Mouse (Mus musculus): ENCODE results near the gene Slc52a3. TPM values are rescaled to one million over a fixed set of nuclear protein-coding genes. Genes with fewer than 3 reads are reported as not detected.

Gene Slc52a3
- polyA plus RNA-seq, 1 experiment from 2014 or later: 1.5 TPM

GRCm38 (mm10) chr2:152049611-152050270, 53.4 kb downstream of the Slc52a3 start:
- Histone ChIP-seq H3K4me2 (ENCODE audit: low read length) (peak overlapping the region; percentile 94), H3K36me3 (ENCODE audit: control insufficient read depth, insufficient read depth) (no peaks in the 10 kb centered on the region), H3K27me3 (replicated peaks; ENCODE audit: control insufficient read depth, insufficient read depth, low read length) (no peaks in the 10 kb centered on the region), H3K9ac (replicated peaks; ENCODE audit: low read depth, low read length) (peak overlapping the region; percentile 75), H3K4me3 (replicated peaks; ENCODE audit: low read length) (peak overlapping the region; percentile 53), H3K4me1 (replicated peaks; ENCODE audit: control insufficient read depth, insufficient read depth, low read length) (peaks cover 51% of the 10 kb centered on the region), H3K9me3 (ENCODE audit: control insufficient read depth, low read length) (no peaks in the 10 kb centered on the region), H3K27ac (ENCODE audit: low read length) (peak overlapping the region; percentile 96)
- no peak for ATAC-seq
- WGBS: 5% methylated on average over 13 of the region's 13 CpGs

GRCm38 (mm10) chr2:152050316-152050715, 54.0 kb downstream of the Slc52a3 start:
- Histone ChIP-seq H3K36me3 (ENCODE audit: control insufficient read depth, insufficient read depth) (no peaks in the 10 kb centered on the region), H3K4me3 (replicated peaks; ENCODE audit: low read length) (peak overlapping the region; percentile 53), H3K4me2 (ENCODE audit: low read length) (peak overlapping the region; percentile 94), H3K9ac (replicated peaks; ENCODE audit: low read depth, low read length) (peak overlapping the region; percentile 75), H3K27me3 (replicated peaks; ENCODE audit: control insufficient read depth, insufficient read depth, low read length) (no peaks in the 10 kb centered on the region), H3K9me3 (ENCODE audit: control insufficient read depth, low read length) (no peaks in the 10 kb centered on the region), H3K27ac (ENCODE audit: low read length) (peak overlapping the region; percentile 96), H3K4me1 (replicated peaks; ENCODE audit: control insufficient read depth, insufficient read depth, low read length) (peaks cover 51% of the 10 kb centered on the region)
- peak; percentile 75 for ATAC-seq
- 2% methylated on average over 7 of the region's 7 CpGs for WGBS

GRCm38 (mm10) chr2:152051985-152052384, 55.7 kb downstream of the Slc52a3 start:
- H3K9ac ChIP-seq (replicated peaks; ENCODE audit: low read depth, low read length): no peak overlapping the region

GRCm38 (mm10) chr2:152055406-152055805, 59.1 kb downstream of the Slc52a3 start:
- H3K9ac ChIP-seq (replicated peaks; ENCODE audit: low read depth, low read length): no peak overlapping the region
- 0 out of 2 replicates have a peak overlapping the region, but pooled peaks have one; percentile 8 for H3K27ac ChIP-seq (ENCODE audit: low read length)
- no peaks in the 10 kb centered on the region for H3K27me3 ChIP-seq (replicated peaks; ENCODE audit: control insufficient read depth, insufficient read depth, low read length)
- H3K9me3 ChIP-seq (ENCODE audit: control insufficient read depth, low read length): no peaks in the 10 kb centered on the region
- no peak overlapping the region for H3K4me2 ChIP-seq (ENCODE audit: low read length)
- peak; percentile 23; the same call in 1 of the 2 replicates for ATAC-seq
- H3K4me3 ChIP-seq (replicated peaks; ENCODE audit: low read length): no peak overlapping the region
- no peaks in the 10 kb centered on the region for H3K36me3 ChIP-seq (ENCODE audit: control insufficient read depth, insufficient read depth)
- WGBS: 70% methylated on average over 1 of the region's 1 CpGs
- H3K4me1 ChIP-seq (replicated peaks; ENCODE audit: control insufficient read depth, insufficient read depth, low read length): peaks cover 39% of the 10 kb centered on the region

More at GRCm38 (mm10) chr2:152051985-152052384, 55.7 kb downstream of the Slc52a3 start:
- ATAC-seq: no peak
- H3K9me3 ChIP-seq (ENCODE audit: control insufficient read depth, low read length): no peaks in the 10 kb centered on the region
- H3K27ac ChIP-seq (ENCODE audit: low read length): peak overlapping the region; percentile 1
- H3K4me3 ChIP-seq (replicated peaks; ENCODE audit: low read length): no peak overlapping the region
- WGBS: 47% methylated on average over 3 of the region's 3 CpGs
- no peaks in the 10 kb centered on the region for H3K36me3 ChIP-seq (ENCODE audit: control insufficient read depth, insufficient read depth)
- peaks cover 68% of the 10 kb centered on the region for H3K4me1 ChIP-seq (replicated peaks; ENCODE audit: control insufficient read depth, insufficient read depth, low read length)
- H3K4me2 ChIP-seq (ENCODE audit: low read length): no peak overlapping the region
- H3K27me3 ChIP-seq (replicated peaks; ENCODE audit: control insufficient read depth, insufficient read depth, low read length): no peaks in the 10 kb centered on the region

- H3K27ac ChIP-seq (ENCODE audit: low read length): peak overlapping the region; percentile 29; the same call in 1 of the 2 replicates
- WGBS: 55% methylated on average over 19 of the region's 22 CpGs
- peaks cover 27% of the 10 kb centered on the region for H3K4me1 ChIP-seq (replicated peaks; ENCODE audit: control insufficient read depth, insufficient read depth, low read length)
Observed at GRCm38 (mm10) chr2:152056368-152057251, 60.3 kb downstream of the Slc52a3 start.

GRCm38 (mm10) chr2:152057252-152057563, 60.9 kb downstream of the Slc52a3 start:
- H3K36me3 ChIP-seq (ENCODE audit: control insufficient read depth, insufficient read depth): no peaks in the 10 kb centered on the region
- H3K27me3 ChIP-seq (replicated peaks; ENCODE audit: control insufficient read depth, insufficient read depth, low read length): no peaks in the 10 kb centered on the region
- H3K9ac ChIP-seq (replicated peaks; ENCODE audit: low read depth, low read length): 0 out of 2 replicates have a peak overlapping the region, but pooled peaks have one; percentile 19
- no peak overlapping the region for H3K4me2 ChIP-seq (ENCODE audit: low read length)
- H3K4me1 ChIP-seq (replicated peaks; ENCODE audit: control insufficient read depth, insufficient read depth, low read length): peaks cover 22% of the 10 kb centered on the region
- no peak overlapping the region for H3K27ac ChIP-seq (ENCODE audit: low read length)
- WGBS: 71% methylated on average over 9 of the region's 9 CpGs
- ATAC-seq: no peak
- H3K9me3 ChIP-seq (ENCODE audit: control insufficient read depth, low read length): no peaks in the 10 kb centered on the region
- H3K4me3 ChIP-seq (replicated peaks; ENCODE audit: low read length): no peak overlapping the region

More at GRCm38 (mm10) chr2:152056368-152057251, 60.3 kb downstream of the Slc52a3 start:
- ATAC-seq: peak; percentile 52
- H3K9me3 ChIP-seq (ENCODE audit: control insufficient read depth, low read length): no peaks in the 10 kb centered on the region
- H3K27me3 ChIP-seq (replicated peaks; ENCODE audit: control insufficient read depth, insufficient read depth, low read length): no peaks in the 10 kb centered on the region
- H3K4me2 ChIP-seq (ENCODE audit: low read length): no peak overlapping the region
- 0 out of 2 replicates have a peak overlapping the region, but pooled peaks have one; percentile 19 for H3K9ac ChIP-seq (replicated peaks; ENCODE audit: low read depth, low read length)
- H3K36me3 ChIP-seq (ENCODE audit: control insufficient read depth, insufficient read depth): no peaks in the 10 kb centered on the region
- no peak overlapping the region for H3K4me3 ChIP-seq (replicated peaks; ENCODE audit: low read length)

MicroRNAs within 50 kb of the gene (microRNA counts, 519-probe panel; counts per million panel counts)
- not detected for microRNA mmu-miR-1953

Small RNA genes within 50 kb of the gene (microRNA-seq; reads per million reads assigned to microRNA genes)
- gene Mir1953: 0.83 reads per million

Other genes with a start within 250 kb of the Slc52a3 start
- gene Rspo4, start 153.6 kb upstream of the Slc52a3 start, polyA plus RNA-seq (2015; fragmentation: Nextera tagmentation; extraction: Ambion mirVana): 0.10 and 0.11 TPM in 2 replicates
- 0.10 and 0.14 TPM in 2 replicates for gene Angpt4, start 85.3 kb upstream of the Slc52a3 start, polyA plus RNA-seq (2015; fragmentation: Nextera tagmentation; extraction: Ambion mirVana)
- gene Fam110a, start 16.3 kb upstream of the Slc52a3 start, polyA plus RNA-seq (2015; fragmentation: Nextera tagmentation; extraction: Ambion mirVana): 66.5 and 69.2 TPM in 2 replicates
- gene Scrt2, start 85.0 kb downstream of the Slc52a3 start, polyA plus RNA-seq (2015; fragmentation: Nextera tagmentation; extraction: Ambion mirVana): 16.9 and 17.2 TPM in 2 replicates
- gene Srxn1, start 109.0 kb downstream of the Slc52a3 start, polyA plus RNA-seq (2015; fragmentation: Nextera tagmentation; extraction: Ambion mirVana): 11.4 and 13.6 TPM in 2 replicates
- gene Tcf15, start 147.1 kb downstream of the Slc52a3 start, polyA plus RNA-seq (2015; fragmentation: Nextera tagmentation; extraction: Ambion mirVana): 1.3 and 1.5 TPM in 2 replicates
- gene Csnk2a1, start 230.3 kb downstream of the Slc52a3 start, polyA plus RNA-seq (2015; fragmentation: Nextera tagmentation; extraction: Ambion mirVana): 123 and 137 TPM in 2 replicates